Mouse (Mus musculus): ENCODE measurements around the gene Olfr1436.
"Not testable (repeated sequence)": the region's sequence is repeated elsewhere in the genome, so short reads cannot be mapped to it uniquely, and the experiment has no call there.

Gene Olfr1436

GRCm38 (mm10) chr19:12299030-12299429, at the start of gene Olfr1436:
Gene Olfr1436, minus strand, starts transcription at chr19:12299130.
- not testable (repeated sequence) for DNase-seq (ENCODE audit: low read depth)

DNA sequence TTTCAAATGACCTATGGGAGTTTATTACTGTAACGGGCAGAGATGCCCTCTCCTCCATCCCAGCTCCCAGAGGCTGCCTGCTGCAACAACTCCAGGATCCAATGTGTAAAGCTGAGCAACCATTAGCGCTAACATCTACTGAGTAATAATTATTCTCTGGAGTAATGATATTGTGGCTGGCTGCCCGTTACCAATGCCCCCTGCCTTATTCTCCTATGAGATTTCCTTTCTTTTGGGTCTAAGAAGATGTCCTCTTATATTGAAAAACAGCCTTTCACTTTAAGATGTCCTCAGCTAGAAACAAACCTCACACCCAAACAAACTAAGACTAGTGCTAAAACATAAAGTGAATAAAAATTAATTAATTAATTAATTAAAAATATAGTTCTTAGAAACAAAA, 36.9 kb upstream of the Olfr1436 start, which contains the start of gene Olfr1438-ps1:
Gene Olfr1438-ps1 (minus strand): TSS at position 101 of the 400 bp plus-strand sequence.
- DNase-seq (ENCODE audit: low read depth): no peak

DNA sequence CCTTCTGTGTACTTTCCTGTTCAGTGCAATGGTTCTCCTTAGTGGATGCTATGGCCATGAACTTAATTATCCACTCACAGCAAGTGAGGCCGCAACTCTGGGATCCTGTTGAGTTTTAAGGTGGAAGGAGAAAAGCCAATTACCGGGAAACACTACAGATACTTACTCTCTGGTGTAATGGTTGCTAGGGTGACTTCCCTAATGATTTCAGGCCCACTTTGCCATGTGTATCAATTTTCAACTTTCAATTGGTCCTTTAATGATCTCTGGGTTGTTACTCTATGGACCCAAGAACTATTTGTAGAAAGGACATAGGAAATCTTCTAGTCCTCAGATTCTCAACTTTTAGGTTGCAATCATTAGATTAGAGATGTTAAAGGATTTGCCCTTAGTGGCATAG, 26.1 kb upstream of the Olfr1436 start, which contains the start of gene Olfr1437:
Gene Olfr1437 (minus strand): TSS at position 101 of the 400 bp plus-strand sequence.
- DNase-seq (ENCODE audit: low read depth): no peak

GRCm38 (mm10) chr19:12292979-12293378, 6.0 kb downstream of the Olfr1436 start:
- no peak for DNase-seq (ENCODE audit: low read depth)

GRCm38 (mm10) chr19:12279554-12279953, 19.4 kb downstream of the Olfr1436 start, which contains the start of gene Olfr1434:
Gene Olfr1434, plus strand, starts transcription at chr19:12279854.
- no peak for DNase-seq (ENCODE audit: low read depth)

GRCm38 (mm10) chr19:12260732-12261131, 38.2 kb downstream of the Olfr1436 start, which contains the start of gene Olfr235:
Gene Olfr235, plus strand, starts transcription at chr19:12261032.
- no peak for DNase-seq (ENCODE audit: low read depth)
